Mouse (Mus musculus): ENCODE results near the gene Zdbf2. TPM values are rescaled to one million over a fixed set of nuclear protein-coding genes. Genes with fewer than 3 reads are reported as not detected.

The Zdbf2 gene
- polyA plus RNA-seq, 1 experiment from 2014 or later, result 30.6 TPM

DNA sequence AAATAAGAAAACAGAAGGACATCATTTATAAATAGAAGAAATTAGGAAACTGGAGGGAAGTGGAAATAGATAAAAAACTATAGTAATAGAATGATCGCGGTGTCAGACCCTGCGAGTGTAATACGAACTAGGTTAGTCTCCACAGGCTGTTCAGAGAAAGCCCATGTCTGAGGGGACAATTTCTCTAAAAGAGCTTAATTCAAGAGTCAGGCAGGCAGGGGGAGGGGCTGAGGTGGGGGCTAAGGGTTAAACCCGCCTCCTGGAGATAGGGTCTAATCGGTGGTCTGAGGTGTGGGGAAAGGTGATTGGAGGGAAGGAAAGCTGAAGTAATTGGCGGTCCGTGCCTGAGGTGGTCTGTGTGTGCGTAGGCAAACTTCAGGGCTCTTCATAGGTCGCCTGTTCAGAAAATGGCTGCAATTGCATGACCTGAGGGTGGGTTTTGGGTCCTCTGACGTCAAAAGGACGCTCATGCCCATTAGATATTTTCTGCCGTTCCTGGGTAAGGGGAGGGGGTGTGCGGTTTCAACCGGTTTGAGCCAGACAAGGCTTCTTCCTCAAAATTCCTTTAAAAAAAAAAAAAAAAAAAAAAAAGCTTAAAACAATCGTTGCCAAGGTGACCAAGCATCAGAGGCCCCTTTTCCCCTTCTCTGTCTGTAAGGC is 26.1 kb upstream of the Zdbf2 start:
- Histone ChIP-seq H3K27me3 (replicated peaks; ENCODE audit: control insufficient read depth, insufficient read depth, low read length) (peaks cover 64% of the 10 kb centered on the region), H3K9me3 (ENCODE audit: control insufficient read depth, low read length) (peaks cover 4% of the 10 kb centered on the region; the same call in 1 of the 2 replicates), H3K4me2 (ENCODE audit: low read depth, low read length) (peak overlapping the region; percentile 59), H3K27ac (replicated peaks; ENCODE audit: low read depth, low read length) (no peak overlapping the region), H3K9ac (ENCODE audit: low read depth, low read length) (peak overlapping the region; percentile 34; the same call in 1 of the 2 replicates), H3K4me3 (ENCODE audit: low read depth, low read length) (peak overlapping the region; percentile 23), H3K4me1 (ENCODE audit: control insufficient read depth, insufficient read depth, low read length) (peaks cover 3% of the 10 kb centered on the region; the same call in 1 of the 2 replicates), H3K36me3 (ENCODE audit: control insufficient read depth, insufficient read depth, low read length) (no peaks in the 10 kb centered on the region)
- ATAC-seq (ENCODE audit: low read depth), result peak; percentile 77; the same call in 1 of the 2 replicates
- WGBS, result 1% methylated on average over 16 of the region's 16 CpGs
- DNase-seq (ENCODE audit: low spot score), result peak; percentile 52

DNA sequence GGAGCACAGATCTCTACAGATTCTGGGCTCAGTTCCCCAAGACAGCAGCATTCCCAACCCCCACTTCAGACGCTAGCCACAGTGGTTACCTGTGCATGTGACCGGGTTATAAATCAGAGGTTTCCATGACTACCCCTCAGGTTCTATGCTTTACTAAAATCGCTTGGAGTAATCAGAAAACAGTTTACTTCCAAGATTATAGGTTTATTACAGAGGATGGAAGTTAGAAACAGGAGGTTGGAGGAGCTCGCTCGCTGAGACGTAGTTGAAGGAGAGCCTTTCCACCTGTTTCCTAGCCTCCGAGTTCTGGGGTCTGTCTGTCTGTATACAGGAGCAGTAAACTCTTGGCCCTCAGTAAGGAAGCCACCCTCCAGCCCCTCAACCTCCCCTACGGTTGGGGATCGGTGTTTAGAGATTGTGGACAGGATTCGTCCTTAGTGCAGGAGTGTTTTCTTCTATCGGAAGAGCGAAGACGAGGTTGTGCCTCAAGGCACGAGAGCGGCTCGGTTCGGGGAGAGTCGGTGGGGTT is 25.2 kb upstream of the Zdbf2 start:
- Histone ChIP-seq H3K4me2 (ENCODE audit: low read depth, low read length) (peak overlapping the region; percentile 59), H3K4me3 (ENCODE audit: low read depth, low read length) (peak overlapping the region; percentile 34), H3K36me3 (ENCODE audit: control insufficient read depth, insufficient read depth, low read length) (no peaks in the 10 kb centered on the region), H3K9ac (ENCODE audit: low read depth, low read length) (peak overlapping the region; percentile 61), H3K27ac (replicated peaks; ENCODE audit: low read depth, low read length) (no peak overlapping the region), H3K4me1 (ENCODE audit: control insufficient read depth, insufficient read depth, low read length) (peaks cover 3% of the 10 kb centered on the region; the same call in 1 of the 2 replicates), H3K27me3 (replicated peaks; ENCODE audit: control insufficient read depth, insufficient read depth, low read length) (peaks cover 71% of the 10 kb centered on the region), H3K9me3 (ENCODE audit: control insufficient read depth, low read length) (peaks cover 4% of the 10 kb centered on the region; the same call in 1 of the 2 replicates)
- no peak for ATAC-seq (ENCODE audit: low read depth)
- no peak for DNase-seq (ENCODE audit: low spot score)
- WGBS, result under 1% methylated on average over 18 of the region's 18 CpGs

DNA sequence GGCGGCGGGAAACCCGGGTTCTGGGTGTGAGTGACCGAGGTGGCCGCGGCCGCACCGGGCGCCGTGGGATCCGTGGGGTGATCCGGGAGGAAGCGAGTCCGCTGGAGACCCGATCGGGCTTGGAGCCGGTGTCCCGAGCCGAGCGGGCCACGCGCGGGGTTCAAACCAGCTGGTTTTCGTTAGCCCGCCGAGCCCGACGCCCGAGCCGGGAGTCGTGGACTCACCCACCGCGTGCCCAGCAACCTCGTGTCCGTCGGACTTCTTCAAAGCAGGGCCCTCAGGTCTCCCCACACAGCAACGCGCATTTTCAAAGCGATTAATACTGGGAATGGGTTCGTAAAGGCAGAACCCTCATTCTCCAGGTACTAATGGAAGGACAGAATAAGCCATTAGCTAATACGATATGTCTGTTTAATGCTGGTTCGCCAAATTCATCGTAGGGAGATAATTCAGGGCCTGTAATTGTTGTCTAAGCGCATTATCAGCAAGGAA is 24.7 kb upstream of the Zdbf2 start:
- Histone ChIP-seq H3K4me3 (ENCODE audit: low read depth, low read length) (peak overlapping the region; percentile 34), H3K27ac (replicated peaks; ENCODE audit: low read depth, low read length) (no peak overlapping the region), H3K36me3 (ENCODE audit: control insufficient read depth, insufficient read depth, low read length) (no peaks in the 10 kb centered on the region), H3K27me3 (replicated peaks; ENCODE audit: control insufficient read depth, insufficient read depth, low read length) (peaks cover 71% of the 10 kb centered on the region), H3K4me2 (ENCODE audit: low read depth, low read length) (peak overlapping the region; percentile 59), H3K9ac (ENCODE audit: low read depth, low read length) (peak overlapping the region; percentile 61), H3K4me1 (ENCODE audit: control insufficient read depth, insufficient read depth, low read length) (peaks cover 3% of the 10 kb centered on the region; the same call in 1 of the 2 replicates), H3K9me3 (ENCODE audit: control insufficient read depth, low read length) (peaks cover 4% of the 10 kb centered on the region; the same call in 1 of the 2 replicates)
- DNase-seq (ENCODE audit: low spot score) (no peak), ATAC-seq (ENCODE audit: low read depth) (no peak)
- WGBS, result 5% methylated on average over 25 of the region's 44 CpGs

DNA sequence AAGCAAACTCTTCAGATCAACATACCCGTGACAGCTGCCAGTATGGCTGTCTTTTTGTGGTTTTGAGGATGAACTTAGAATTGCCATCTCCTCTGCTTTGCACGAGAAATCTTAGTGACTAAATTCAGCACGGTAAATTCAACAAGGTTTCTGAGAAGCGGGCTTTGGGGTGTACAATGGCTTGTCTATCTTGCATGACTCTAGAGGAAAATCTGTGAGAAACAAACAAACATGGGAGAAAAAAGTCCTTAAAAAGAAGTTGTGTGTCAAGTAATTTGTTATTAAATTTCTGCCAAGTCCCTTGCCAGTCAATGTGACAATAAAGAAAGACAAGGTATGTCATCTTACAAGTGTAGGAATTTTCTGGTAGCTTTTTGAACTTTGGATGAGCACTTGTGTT is 23.8 kb upstream of the Zdbf2 start:
- H3K4me1 ChIP-seq (ENCODE audit: control insufficient read depth, insufficient read depth, low read length), result peaks cover 3% of the 10 kb centered on the region; the same call in 1 of the 2 replicates
- no peak for ATAC-seq (ENCODE audit: low read depth)
- no peak for DNase-seq (ENCODE audit: low spot score)

DNA sequence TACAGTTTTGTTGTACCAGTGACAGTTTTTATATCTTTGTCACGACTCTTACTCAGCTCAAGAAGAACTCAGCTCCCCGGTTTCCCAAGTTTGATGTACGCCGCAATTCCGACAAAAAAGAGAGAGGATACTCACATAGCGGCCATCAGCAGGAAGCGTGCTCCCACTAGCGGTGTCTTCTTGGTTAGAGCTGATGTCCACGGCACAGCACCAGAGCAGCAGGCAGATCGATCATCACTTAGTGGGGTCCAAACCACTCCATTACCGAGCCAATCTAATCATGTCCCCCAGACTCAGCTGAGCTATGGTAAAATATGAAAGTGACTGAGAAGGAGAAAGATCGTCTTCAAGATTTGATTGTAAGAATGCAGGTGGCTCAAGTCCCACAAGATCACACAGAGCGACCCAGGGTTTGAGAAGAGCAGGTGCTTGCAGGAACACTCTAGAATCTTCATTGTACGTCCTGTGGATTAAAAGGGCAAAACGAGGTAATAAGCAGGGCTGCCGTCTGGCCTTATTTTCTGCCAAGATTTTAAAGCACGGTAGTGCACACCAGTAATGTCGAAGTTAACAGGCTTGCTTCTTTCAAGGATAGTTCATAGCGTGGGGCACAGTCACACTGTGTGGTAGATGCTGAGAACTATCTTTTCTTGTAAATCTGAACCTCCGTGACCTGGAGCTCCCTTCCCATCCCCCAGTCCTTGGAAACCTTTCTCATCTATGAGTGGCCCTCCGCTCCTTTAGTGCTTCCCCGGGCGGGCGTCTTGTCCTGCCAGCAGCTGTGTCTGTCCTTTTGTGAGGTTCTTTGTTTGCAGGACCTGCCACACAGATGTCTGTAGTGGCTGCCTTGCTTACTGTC is 20.5 kb upstream of the Zdbf2 start:
- WGBS, result 32% methylated on average over 24 of the region's 24 CpGs
- Histone ChIP-seq H3K4me2 (ENCODE audit: low read depth, low read length) (no peak overlapping the region), H3K4me3 (ENCODE audit: low read depth, low read length) (no peak overlapping the region), H3K36me3 (ENCODE audit: control insufficient read depth, insufficient read depth, low read length) (no peaks in the 10 kb centered on the region), H3K9me3 (ENCODE audit: control insufficient read depth, low read length) (peaks cover 4% of the 10 kb centered on the region; the same call in 1 of the 2 replicates), H3K27me3 (replicated peaks; ENCODE audit: control insufficient read depth, insufficient read depth, low read length) (peaks cover 79% of the 10 kb centered on the region), H3K9ac (ENCODE audit: low read depth, low read length) (no peak overlapping the region), H3K27ac (replicated peaks; ENCODE audit: low read depth, low read length) (no peak overlapping the region), H3K4me1 (ENCODE audit: control insufficient read depth, insufficient read depth, low read length) (peaks cover 3% of the 10 kb centered on the region; the same call in 1 of the 2 replicates)
- peak; percentile 54 for DNase-seq (ENCODE audit: low spot score)
- peak; percentile 56; the same call in 1 of the 2 replicates for ATAC-seq (ENCODE audit: low read depth)

More for the DNA sequence above, 23.8 kb upstream of the Zdbf2 start:
- Histone ChIP-seq H3K9me3 (ENCODE audit: control insufficient read depth, low read length) (peaks cover 4% of the 10 kb centered on the region; the same call in 1 of the 2 replicates), H3K4me3 (ENCODE audit: low read depth, low read length) (no peak overlapping the region), H3K36me3 (ENCODE audit: control insufficient read depth, insufficient read depth, low read length) (no peaks in the 10 kb centered on the region), H3K27ac (replicated peaks; ENCODE audit: low read depth, low read length) (no peak overlapping the region), H3K4me2 (ENCODE audit: low read depth, low read length) (no peak overlapping the region), H3K27me3 (replicated peaks; ENCODE audit: control insufficient read depth, insufficient read depth, low read length) (peaks cover 72% of the 10 kb centered on the region), H3K9ac (ENCODE audit: low read depth, low read length) (no peak overlapping the region)
- 53% methylated on average over 4 of the region's 4 CpGs for WGBS

DNA sequence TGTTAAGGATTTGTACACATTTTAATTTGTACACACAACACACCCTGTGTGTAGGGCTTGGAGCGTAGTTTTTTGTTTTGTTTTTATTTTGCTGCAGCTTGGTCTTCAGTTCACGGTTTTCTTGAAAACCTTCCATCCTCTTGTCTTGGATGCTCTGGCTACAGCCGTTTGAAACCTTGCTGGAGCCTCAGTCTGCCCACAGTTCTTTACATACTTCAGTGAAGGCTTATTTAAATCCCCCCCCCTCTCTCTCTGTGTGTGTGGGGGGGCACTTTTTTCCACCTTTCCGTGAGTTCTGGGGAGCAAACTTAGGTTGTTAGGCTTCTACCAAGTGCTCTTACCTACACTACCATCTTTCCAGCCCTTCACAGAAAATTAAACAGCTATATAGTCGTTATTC is 19.8 kb upstream of the Zdbf2 start:
- H3K27ac ChIP-seq (replicated peaks; ENCODE audit: low read depth, low read length), result no peak overlapping the region
- no peaks in the 10 kb centered on the region for H3K36me3 ChIP-seq (ENCODE audit: control insufficient read depth, insufficient read depth, low read length)
- no peak for DNase-seq (ENCODE audit: low spot score)
- 34% methylated on average over 5 of the region's 5 CpGs for WGBS
- H3K4me2 ChIP-seq (ENCODE audit: low read depth, low read length), result no peak overlapping the region
- H3K9ac ChIP-seq (ENCODE audit: low read depth, low read length), result no peak overlapping the region
- H3K9me3 ChIP-seq (ENCODE audit: control insufficient read depth, low read length), result peaks cover 4% of the 10 kb centered on the region; the same call in 1 of the 2 replicates
- no peak for ATAC-seq (ENCODE audit: low read depth)
- no peaks in the 10 kb centered on the region for H3K4me1 ChIP-seq (ENCODE audit: control insufficient read depth, insufficient read depth, low read length)
- H3K27me3 ChIP-seq (replicated peaks; ENCODE audit: control insufficient read depth, insufficient read depth, low read length), result peaks cover 77% of the 10 kb centered on the region
- H3K4me3 ChIP-seq (ENCODE audit: low read depth, low read length), result no peak overlapping the region

DNA sequence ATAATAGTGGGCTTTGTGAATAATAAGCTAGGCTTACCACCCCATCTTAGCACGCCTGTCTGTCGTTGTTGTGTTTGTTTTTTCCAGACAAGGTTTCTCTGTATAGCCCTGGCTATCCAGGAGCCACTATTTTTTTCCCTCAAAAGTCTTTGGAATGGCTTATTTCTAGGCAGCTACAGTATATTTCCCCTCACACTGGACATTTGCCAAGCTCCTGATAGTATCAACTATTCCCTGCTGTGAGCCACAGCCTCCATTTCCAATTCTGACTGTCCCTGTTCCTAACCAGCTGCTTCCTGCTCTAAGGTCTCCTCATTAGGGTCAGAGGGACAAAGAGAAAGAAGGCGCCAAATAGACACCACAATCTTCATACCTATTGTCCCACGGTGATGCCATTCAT is 18.0 kb upstream of the Zdbf2 start:
- no peak for DNase-seq (ENCODE audit: low spot score)

DNA sequence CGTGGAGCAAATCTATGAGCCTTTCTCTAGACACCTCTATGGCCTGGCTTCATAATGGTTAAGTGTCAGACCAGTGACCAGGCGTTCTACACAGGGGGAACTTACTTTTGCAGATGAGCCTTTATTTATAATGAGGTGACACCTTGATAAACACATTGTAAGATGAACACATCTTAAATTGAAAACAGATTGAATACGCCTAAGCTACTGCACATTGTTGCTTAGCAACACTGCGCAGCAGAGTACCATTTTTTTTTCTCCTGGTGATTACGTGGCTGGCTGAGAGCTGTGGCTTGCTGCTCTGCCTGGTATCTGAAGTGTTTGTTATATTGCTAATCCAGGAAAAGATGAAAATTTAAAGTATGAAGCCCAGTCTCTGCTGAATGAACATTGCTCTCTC is 17.0 kb upstream of the Zdbf2 start:
- no peak for DNase-seq (ENCODE audit: low spot score)
- no peaks in the 10 kb centered on the region for H3K4me1 ChIP-seq (ENCODE audit: control insufficient read depth, insufficient read depth, low read length)

More for the DNA sequence above, 18.0 kb upstream of the Zdbf2 start:
- Histone ChIP-seq H3K27me3 (replicated peaks; ENCODE audit: control insufficient read depth, insufficient read depth, low read length) (peaks cover 74% of the 10 kb centered on the region), H3K36me3 (ENCODE audit: control insufficient read depth, insufficient read depth, low read length) (no peaks in the 10 kb centered on the region), H3K4me2 (ENCODE audit: low read depth, low read length) (no peak overlapping the region), H3K9ac (ENCODE audit: low read depth, low read length) (no peak overlapping the region), H3K4me1 (ENCODE audit: control insufficient read depth, insufficient read depth, low read length) (no peaks in the 10 kb centered on the region), H3K9me3 (ENCODE audit: control insufficient read depth, low read length) (no peaks in the 10 kb centered on the region), H3K4me3 (ENCODE audit: low read depth, low read length) (no peak overlapping the region), H3K27ac (replicated peaks; ENCODE audit: low read depth, low read length) (no peak overlapping the region)
- ATAC-seq (ENCODE audit: low read depth), result no peak
- 15% methylated on average over 4 of the region's 4 CpGs for WGBS

More for the DNA sequence above, 17.0 kb upstream of the Zdbf2 start:
- Histone ChIP-seq H3K4me3 (ENCODE audit: low read depth, low read length) (no peak overlapping the region), H3K27ac (replicated peaks; ENCODE audit: low read depth, low read length) (no peak overlapping the region), H3K4me2 (ENCODE audit: low read depth, low read length) (no peak overlapping the region), H3K27me3 (replicated peaks; ENCODE audit: control insufficient read depth, insufficient read depth, low read length) (peaks cover 78% of the 10 kb centered on the region), H3K9me3 (ENCODE audit: control insufficient read depth, low read length) (no peaks in the 10 kb centered on the region), H3K9ac (ENCODE audit: low read depth, low read length) (no peak overlapping the region), H3K36me3 (ENCODE audit: control insufficient read depth, insufficient read depth, low read length) (no peaks in the 10 kb centered on the region)
- 16% methylated on average over 5 of the region's 5 CpGs for WGBS
- ATAC-seq (ENCODE audit: low read depth), result peak; percentile 28; the same call in 1 of the 2 replicates
